In the genomic region with DNA sequence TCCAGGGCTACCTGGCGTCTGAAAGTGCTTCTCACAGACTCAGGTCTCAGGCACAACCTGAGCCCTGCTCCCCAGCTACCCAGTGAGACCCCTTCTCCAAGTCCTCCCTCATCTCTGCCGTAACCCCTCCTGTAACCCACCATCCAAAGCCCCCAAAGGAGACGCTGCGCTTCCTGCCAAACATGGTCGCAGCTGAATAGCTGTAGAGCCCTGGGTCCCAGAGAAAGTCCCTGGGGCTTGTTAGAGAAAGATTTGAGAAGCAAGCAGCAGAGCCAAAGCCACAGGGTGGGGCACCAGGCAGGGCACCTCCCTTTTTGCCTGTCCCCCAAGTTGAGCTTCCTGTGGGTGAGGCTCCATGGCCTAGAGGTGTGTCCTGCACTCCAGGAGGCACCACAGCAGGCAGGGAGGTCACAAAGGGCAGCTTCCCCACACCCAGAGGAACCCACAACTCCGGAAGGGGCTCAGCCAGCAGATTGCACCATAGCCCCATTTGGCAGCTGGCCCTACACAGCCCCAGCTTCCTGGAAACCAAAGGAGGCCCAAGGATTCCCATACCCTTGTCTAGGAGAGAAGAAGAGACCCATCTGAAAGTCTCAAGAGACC, we compare ENCODE assay signal across 9 mouse cellular contexts. TPM values are rescaled to one million over a fixed set of nuclear protein-coding genes. Genes with fewer than 3 reads are reported as not detected.
A peak's percentile ranks its signal among the peaks of the same experiment; 100 is the strongest.
DNase-seq lines count a peak whose midpoint lies in the region; ATAC-seq lines count a peak whose summit lies in the region.
"Had no signal": no experiment of that assay in that cellular context is flagged by ENCODE, and none has a peak within 500 bp of the region (broad histone marks: within the 10 kb centered on the region; RNA-seq: fewer than 3 reads in every experiment).

No protein-coding gene starts in this region.

- WGBS in intestine, embryonic 15.5 days, result 72% methylated on average over 6 of the region's 6 CpGs

- H3K9me3 ChIP-seq in intestine, embryonic 15.5 days, result no peaks in the 10 kb centered on the region
- H3K9me3 ChIP-seq: embryonic facial prominence, embryonic 13.5 days had no signal

- peak; percentile 77 for ATAC-seq in intestine, embryonic 15.5 days
- ATAC-seq in megakaryocyte-erythroid progenitor cell, adult 5-6 weeks (replicated peaks; ENCODE audit: low FRiP score, low TSS enrichment, poor library complexity, severe bottlenecking), result peak; percentile 74

- H3K4me2 ChIP-seq in intestine, embryonic 15.5 days (replicated peaks), result 0 out of 2 replicates have a peak overlapping the region, but pooled peaks have one; percentile 3
- H3K4me2 ChIP-seq: embryonic facial prominence, embryonic 13.5 days had no signal

- no peaks in the 10 kb centered on the region for H3K27me3 ChIP-seq in intestine, embryonic 15.5 days (replicated peaks)
- H3K27me3 ChIP-seq: embryonic facial prominence, embryonic 13.5 days had no signal

- DNase-seq in CD4-positive, CD25-positive, alpha-beta regulatory T cell, adult 2 months (ENCODE audit: low read depth, low spot score), result peak; percentile 56
- DNase-seq in adipocyte (ENCODE audit: low spot score), result peak; percentile 49
- DNase-seq in retina, embryonic 14.5 days (ENCODE audit: low spot score), result no peak
- DNase-seq in kidney, postnatal 4 days, result no peak
- no peak for DNase-seq in left cerebral cortex, adult 11 months (ENCODE audit: low spot score)
- no peak for DNase-seq in cerebellum, postnatal 25 days

- 0 out of 2 replicates have a peak, but pooled peaks cover 2% of the 10 kb centered on the region for H3K4me1 ChIP-seq in intestine, embryonic 15.5 days (replicated peaks)

- H3K27ac ChIP-seq in intestine, embryonic 15.5 days, result no peak overlapping the region
- H3K27ac ChIP-seq: embryonic facial prominence, embryonic 13.5 days had no signal

- no peak overlapping the region for H3K4me3 ChIP-seq in intestine, embryonic 15.5 days (replicated peaks)
- H3K4me3 ChIP-seq: embryonic facial prominence, embryonic 13.5 days had no signal

- no peak overlapping the region for H3K9ac ChIP-seq in intestine, embryonic 15.5 days
- H3K9ac ChIP-seq: embryonic facial prominence, embryonic 13.5 days had no signal

- H3K36me3 ChIP-seq in intestine, embryonic 15.5 days, result no peaks in the 10 kb centered on the region
- H3K36me3 ChIP-seq: embryonic facial prominence, embryonic 13.5 days had no signal

RNA-seq across cellular contexts. Expression of a gene that starts 38.2 kb away (rescaled TPM):
- 12.1 and 12.4 TPM in 2 replicates for polyA plus RNA-seq in intestine, embryonic 15.5 days (2015; fragmentation: Nextera tagmentation; extraction: Ambion mirVana)
- 1.5 and 2.3 TPM in 2 replicates for total RNA-seq in megakaryocyte-erythroid progenitor cell, adult 5-6 weeks (2014; fragmentation: Nextera tagmentation)
- total RNA-seq in megakaryocyte-erythroid progenitor cell, adult 5-6 weeks (2017), result 1.6 and 2.6 TPM in 2 replicates

RNA-seq across cellular contexts. Expression of a gene that starts 46.8 kb away (rescaled TPM):
- 0.52 and 0.54 TPM in 2 replicates for polyA plus RNA-seq in intestine, embryonic 15.5 days (2015; fragmentation: Nextera tagmentation; extraction: Ambion mirVana)
- 0.66 TPM in 1 of 2 replicates, not detected in the other for total RNA-seq in megakaryocyte-erythroid progenitor cell, adult 5-6 weeks (2014; fragmentation: Nextera tagmentation)
- total RNA-seq in megakaryocyte-erythroid progenitor cell, adult 5-6 weeks (2017), result 0.57 TPM in 1 of 2 replicates, not detected in the other

Comparison
In these comparisons a context has a peak if more than half of its experiments do, and no peak if none do; other contexts are left out.
1. DNase-seq: peak in CD4-positive, CD25-positive, alpha-beta regulatory T cell, adult 2 months (single experiment) and adipocyte (single experiment); none in retina, embryonic 14.5 days (single experiment), kidney, postnatal 4 days (0 of 2), left cerebral cortex, adult 11 months (single experiment) and cerebellum, postnatal 25 days (0 of 2).